Mouse (Mus musculus): ENCODE data around the gene Spg11. TPM values are rescaled to one million over a fixed set of nuclear protein-coding genes. Genes with fewer than 3 reads are reported as not detected.
A peak's percentile ranks its signal among the peaks of the same experiment; 100 is the strongest.

Gene Spg11
- polyA plus RNA-seq, 1 experiment: 14.0 TPM

DNA sequence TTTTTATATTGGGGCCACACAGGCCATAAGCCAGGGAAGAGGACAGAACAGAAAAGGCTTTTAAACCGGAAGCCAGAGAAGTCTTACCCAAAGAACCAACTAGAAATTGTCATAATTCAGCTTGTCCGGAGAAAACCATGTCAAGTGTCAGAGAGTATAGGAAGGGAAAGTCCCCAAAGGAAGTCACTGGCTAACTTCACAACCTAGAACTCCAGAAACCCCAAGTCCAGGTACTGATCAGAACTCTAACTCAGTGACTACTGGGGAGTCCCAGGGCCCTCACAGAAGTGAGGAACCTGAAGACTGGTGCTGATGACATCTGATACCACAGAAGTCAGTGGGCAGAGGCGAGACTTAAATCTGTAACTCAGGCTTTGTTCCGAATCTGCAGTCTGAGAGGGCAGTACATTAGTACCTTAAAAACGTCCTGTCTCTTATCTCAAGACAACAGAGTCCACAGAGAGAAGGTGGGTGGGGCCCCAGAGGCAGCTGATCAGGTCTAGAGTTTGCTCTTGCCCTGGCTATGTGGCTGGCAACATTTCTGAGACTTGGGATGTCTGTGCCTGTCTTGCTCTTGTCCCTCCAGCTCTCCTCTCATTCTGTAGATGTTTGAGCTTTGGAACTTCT, 19.8 kb upstream of the Spg11 start:
- TF ChIP-seq CTCF (IDR thresholded peaks at IDR 0.05; ENCODE audit: borderline replicate concordance, control insufficient read depth, extremely low read depth, insufficient read depth, low read length, poor library complexity) (no peak), POLR2A (IDR thresholded peaks at IDR 0.05; ENCODE audit: control insufficient read depth, extremely low read depth, insufficient read depth, low read length, poor library complexity) (no peak)
- Histone ChIP-seq H3K36me3 (ENCODE audit: control insufficient read depth, insufficient read depth, low read length) (no peaks in the 10 kb centered on the region), H3K27ac (ENCODE audit: control insufficient read depth, insufficient read depth, low read length) (no peak overlapping the region), H3K27me3 (ENCODE audit: control insufficient read depth, insufficient read depth, low read length) (no peaks in the 10 kb centered on the region), H3K4me1 (replicated peaks; ENCODE audit: control insufficient read depth, insufficient read depth, low read length) (no peaks in the 10 kb centered on the region), H3K4me3 (ENCODE audit: control insufficient read depth, insufficient read depth, low read length) (no peak overlapping the region)
- no peak for DNase-seq
- WGBS: 49% methylated on average over 5 of the region's 5 CpGs

DNA sequence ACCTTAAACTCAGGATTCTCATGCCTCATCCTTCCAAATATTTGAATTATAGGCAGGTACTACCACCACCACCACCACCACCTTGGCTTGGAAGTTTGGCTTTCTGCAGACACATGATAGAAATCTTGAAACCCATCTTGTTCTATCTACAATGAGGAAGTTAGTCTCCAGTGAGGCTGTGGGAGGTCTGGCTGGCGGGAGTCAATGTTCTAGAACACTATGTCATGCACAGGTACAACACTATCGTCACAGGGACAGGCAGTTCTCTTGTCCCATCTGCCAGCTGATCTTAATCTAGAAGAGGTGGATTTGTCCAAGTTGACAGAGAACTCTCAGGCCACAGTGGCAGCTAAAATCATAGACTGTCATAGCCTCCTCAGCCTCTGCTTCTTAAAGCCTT, 14.4 kb upstream of the Spg11 start:
- Histone ChIP-seq H3K27ac (ENCODE audit: control insufficient read depth, insufficient read depth, low read length) (no peak overlapping the region), H3K36me3 (ENCODE audit: control insufficient read depth, insufficient read depth, low read length) (no peaks in the 10 kb centered on the region), H3K4me1 (replicated peaks; ENCODE audit: control insufficient read depth, insufficient read depth, low read length) (no peaks in the 10 kb centered on the region), H3K4me3 (ENCODE audit: control insufficient read depth, insufficient read depth, low read length) (no peak overlapping the region), H3K27me3 (ENCODE audit: control insufficient read depth, insufficient read depth, low read length) (no peaks in the 10 kb centered on the region)
- TF ChIP-seq POLR2A (IDR thresholded peaks at IDR 0.05; ENCODE audit: control insufficient read depth, extremely low read depth, insufficient read depth, low read length, poor library complexity): no peak
- TF ChIP-seq CTCF (IDR thresholded peaks at IDR 0.05; ENCODE audit: borderline replicate concordance, control insufficient read depth, extremely low read depth, insufficient read depth, low read length, poor library complexity): no peak
- WGBS: 70% methylated on average over 2 of the region's 2 CpGs
- DNase-seq: no peak

DNA sequence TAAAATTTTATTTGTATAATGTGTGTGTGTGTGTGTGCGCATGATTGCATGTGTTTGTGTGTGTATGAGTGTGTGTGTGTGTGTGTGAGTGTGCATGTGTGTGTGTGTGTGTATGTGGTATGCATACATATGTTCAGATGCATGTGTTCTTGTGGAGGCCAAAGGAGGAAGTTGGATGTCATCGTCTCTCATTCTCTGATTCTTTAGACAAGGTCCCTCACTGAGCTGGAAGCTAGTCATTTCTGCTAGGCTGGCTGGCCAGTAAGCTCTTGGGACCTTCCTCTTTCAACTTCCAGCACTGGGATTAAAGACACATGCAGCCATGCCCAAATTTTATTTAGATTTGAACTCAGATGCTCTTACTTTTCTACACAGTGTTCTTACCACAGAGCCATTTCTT, 13.9 kb upstream of the Spg11 start:
- DNase-seq: no peak
- H3K4me3 ChIP-seq (ENCODE audit: control insufficient read depth, insufficient read depth, low read length): no peak overlapping the region
- no peaks in the 10 kb centered on the region for H3K36me3 ChIP-seq (ENCODE audit: control insufficient read depth, insufficient read depth, low read length)
- TF ChIP-seq POLR2A (IDR thresholded peaks at IDR 0.05; ENCODE audit: control insufficient read depth, extremely low read depth, insufficient read depth, low read length, poor library complexity) (no peak), CTCF (IDR thresholded peaks at IDR 0.05; ENCODE audit: borderline replicate concordance, control insufficient read depth, extremely low read depth, insufficient read depth, low read length, poor library complexity) (no peak)
- WGBS: 59% methylated on average over 2 of the region's 2 CpGs
- H3K27me3 ChIP-seq (ENCODE audit: control insufficient read depth, insufficient read depth, low read length): no peaks in the 10 kb centered on the region
- H3K4me1 ChIP-seq (replicated peaks; ENCODE audit: control insufficient read depth, insufficient read depth, low read length): peaks cover 4% of the 10 kb centered on the region
- H3K27ac ChIP-seq (ENCODE audit: control insufficient read depth, insufficient read depth, low read length): no peak overlapping the region

DNA sequence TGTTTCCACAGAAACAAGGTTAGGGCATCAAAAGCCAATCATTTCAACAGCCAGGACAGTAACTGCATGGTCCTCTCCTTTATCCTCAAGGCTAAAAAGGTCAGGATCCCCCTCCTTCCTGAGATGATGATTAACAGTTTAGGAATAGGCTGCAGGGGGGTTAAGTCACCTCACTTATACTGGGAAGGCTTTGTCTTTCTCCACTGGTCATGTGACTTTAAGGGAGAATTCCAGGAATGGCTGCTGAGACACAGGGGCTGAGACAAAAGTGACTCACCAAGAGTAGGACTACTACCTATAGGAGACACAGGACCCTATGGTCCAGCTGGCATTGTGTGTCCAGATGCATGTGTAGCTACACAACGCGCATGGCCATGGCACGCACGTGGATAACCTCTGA, 9.4 kb upstream of the Spg11 start:
- no peaks in the 10 kb centered on the region for H3K27me3 ChIP-seq (ENCODE audit: control insufficient read depth, insufficient read depth, low read length)
- TF ChIP-seq CTCF (IDR thresholded peaks at IDR 0.05; ENCODE audit: borderline replicate concordance, control insufficient read depth, extremely low read depth, insufficient read depth, low read length, poor library complexity) (no peak), POLR2A (IDR thresholded peaks at IDR 0.05; ENCODE audit: control insufficient read depth, extremely low read depth, insufficient read depth, low read length, poor library complexity) (no peak)
- WGBS: 96% methylated on average over 4 of the region's 4 CpGs

DNA sequence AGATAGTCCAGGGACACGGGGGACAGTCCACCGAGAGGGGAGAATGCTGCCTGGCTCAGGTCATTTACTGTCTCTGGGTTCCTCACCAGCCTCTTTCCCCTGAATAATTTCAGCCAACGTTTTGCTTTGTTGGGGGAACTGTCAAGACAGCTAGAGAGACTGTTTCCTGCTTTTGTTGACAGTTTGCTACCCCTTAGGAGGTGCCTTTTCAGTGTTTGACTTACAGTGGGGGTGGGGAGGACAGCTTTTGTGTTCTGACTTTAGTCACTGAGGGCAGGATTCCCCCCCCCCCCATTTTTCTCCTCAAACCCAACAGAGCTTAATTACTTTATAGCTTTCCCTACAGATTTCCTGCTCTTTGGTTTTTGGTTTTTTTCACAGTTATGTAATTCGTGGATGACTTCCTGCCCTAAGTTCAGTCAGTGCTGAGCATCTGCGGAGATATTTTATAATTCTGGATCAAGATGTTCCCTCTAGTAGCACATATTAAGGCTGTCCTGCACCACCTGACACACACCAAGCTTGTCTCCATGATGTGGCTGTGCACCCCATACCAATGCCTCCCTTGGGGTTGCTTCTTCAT, 8.7 kb upstream of the Spg11 start:
- DNase-seq: peak; percentile 28
- Histone ChIP-seq H3K4me3 (ENCODE audit: control insufficient read depth, insufficient read depth, low read length) (no peak overlapping the region), H3K36me3 (ENCODE audit: control insufficient read depth, insufficient read depth, low read length) (no peaks in the 10 kb centered on the region), H3K27ac (ENCODE audit: control insufficient read depth, insufficient read depth, low read length) (peak overlapping the region; percentile 87), H3K27me3 (ENCODE audit: control insufficient read depth, insufficient read depth, low read length) (no peaks in the 10 kb centered on the region), H3K4me1 (replicated peaks; ENCODE audit: control insufficient read depth, insufficient read depth, low read length) (peaks cover 26% of the 10 kb centered on the region)
- 18% methylated on average over 5 of the region's 5 CpGs for WGBS
- TF ChIP-seq POLR2A (IDR thresholded peaks at IDR 0.05; ENCODE audit: control insufficient read depth, extremely low read depth, insufficient read depth, low read length, poor library complexity) (no peak), CTCF (IDR thresholded peaks at IDR 0.05; ENCODE audit: borderline replicate concordance, control insufficient read depth, extremely low read depth, insufficient read depth, low read length, poor library complexity) (no peak)

More for the DNA sequence above, 9.4 kb upstream of the Spg11 start:
- Histone ChIP-seq H3K36me3 (ENCODE audit: control insufficient read depth, insufficient read depth, low read length) (no peaks in the 10 kb centered on the region), H3K4me1 (replicated peaks; ENCODE audit: control insufficient read depth, insufficient read depth, low read length) (peaks cover 26% of the 10 kb centered on the region), H3K27ac (ENCODE audit: control insufficient read depth, insufficient read depth, low read length) (no peak overlapping the region), H3K4me3 (ENCODE audit: control insufficient read depth, insufficient read depth, low read length) (no peak overlapping the region)
- DNase-seq: no peak

DNA sequence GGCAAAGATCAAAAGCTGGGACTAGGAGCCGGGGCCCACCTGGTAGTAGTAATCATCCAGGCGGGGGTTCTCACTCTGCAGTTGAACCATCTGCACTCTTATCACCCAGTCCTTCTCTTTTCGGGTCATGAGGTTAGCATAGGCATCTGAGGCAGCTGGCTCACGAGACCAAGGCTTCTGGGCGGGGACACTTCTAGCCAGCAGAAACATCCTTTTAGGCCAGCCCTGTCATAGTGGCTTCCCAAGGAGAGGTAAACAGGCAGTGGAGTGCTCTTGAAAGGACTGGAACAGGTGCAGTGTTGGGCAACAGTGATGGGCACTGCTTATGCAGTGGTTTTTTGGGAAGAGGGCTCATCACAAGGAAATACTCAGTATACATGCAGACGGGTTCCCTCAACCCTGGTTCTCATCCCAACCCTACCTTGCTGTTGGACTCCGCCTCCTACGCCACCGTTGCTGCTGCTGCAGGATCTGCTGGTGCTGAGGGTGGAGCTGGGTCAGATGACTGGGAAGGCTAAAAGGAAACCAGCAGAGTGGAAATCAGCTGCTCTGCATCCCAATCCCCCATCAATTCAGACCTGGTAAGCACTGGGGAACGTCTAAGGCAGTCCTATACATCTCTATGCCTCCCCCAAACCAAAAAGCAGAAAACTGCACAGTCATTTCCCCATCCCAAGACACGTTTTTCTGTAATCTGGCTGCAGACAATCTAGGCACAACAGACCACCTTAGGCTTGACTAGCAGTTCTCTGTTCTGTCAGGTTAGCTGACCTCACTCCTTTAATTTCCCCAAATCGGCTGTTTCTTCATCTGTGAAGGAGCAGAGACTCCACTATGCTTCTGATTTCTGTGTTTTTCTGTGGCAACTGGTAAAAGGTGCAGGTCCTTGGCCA, 7.7 kb upstream of the Spg11 start:
- WGBS: 22% methylated on average over 12 of the region's 12 CpGs
- Histone ChIP-seq H3K27me3 (ENCODE audit: control insufficient read depth, insufficient read depth, low read length) (no peaks in the 10 kb centered on the region), H3K36me3 (ENCODE audit: control insufficient read depth, insufficient read depth, low read length) (no peaks in the 10 kb centered on the region), H3K4me3 (ENCODE audit: control insufficient read depth, insufficient read depth, low read length) (no peak overlapping the region), H3K4me1 (replicated peaks; ENCODE audit: control insufficient read depth, insufficient read depth, low read length) (peaks cover 26% of the 10 kb centered on the region), H3K27ac (ENCODE audit: control insufficient read depth, insufficient read depth, low read length) (peak overlapping the region; percentile 87)
- TF ChIP-seq CTCF (IDR thresholded peaks at IDR 0.05; ENCODE audit: borderline replicate concordance, control insufficient read depth, extremely low read depth, insufficient read depth, low read length, poor library complexity): no peak
- no peak for TF ChIP-seq POLR2A (IDR thresholded peaks at IDR 0.05; ENCODE audit: control insufficient read depth, extremely low read depth, insufficient read depth, low read length, poor library complexity)
- peak; percentile 40 for DNase-seq

All from thymus, adult 2 months (tissue).